Mouse (Mus musculus): Measurements from ENCODE around the gene Oas1a. TPM values are rescaled to one million over a fixed set of nuclear protein-coding genes. Genes with fewer than 3 reads are reported as not detected.
"Not testable (repeated sequence)": the region's sequence is repeated elsewhere in the genome, so short reads cannot be mapped to it uniquely, and the experiment has no call there.

The Oas1a gene
- polyA plus RNA-seq (2012; rRNA removed) = 1.8 and 2.2 TPM in 2 replicates

GRCm38 (mm10) chr5:120906791-120907733 is at the start of gene Oas1a:
Gene Oas1a, minus strand, starts transcription at chr5:120907521.
- H3K4me1 ChIP-seq (ENCODE audit: control insufficient read depth, insufficient read depth, low read length); H3K27ac ChIP-seq (ENCODE audit: insufficient read depth, low read length); H3K4me3 ChIP-seq (ENCODE audit: insufficient read depth, low read length): not testable (repeated sequence)

- Histone ChIP-seq H3K4me1 (ENCODE audit: control insufficient read depth, insufficient read depth, low read length) (no peaks in the 10 kb centered on the region), H3K4me3 (ENCODE audit: insufficient read depth, low read length) (no peak overlapping the region), H3K27ac (ENCODE audit: insufficient read depth, low read length) (no peak overlapping the region)
- TF ChIP-seq CTCF (IDR thresholded peaks at IDR 0.05; ENCODE audit: extremely low read depth, insufficient read depth, low read length) (peak; percentile 91), POLR2A (IDR thresholded peaks at IDR 0.05; ENCODE audit: extremely low read depth, insufficient read depth, low read length) (no peak)
Observed at GRCm38 (mm10) chr5:120953974-120954373, 46.7 kb upstream of the Oas1a start.

GRCm38 (mm10) chr5:120952242-120952770 is 45.0 kb upstream of the Oas1a start:
- no peak overlapping the region for H3K27ac ChIP-seq (ENCODE audit: insufficient read depth, low read length)
- TF ChIP-seq POLR2A (IDR thresholded peaks at IDR 0.05; ENCODE audit: extremely low read depth, insufficient read depth, low read length) = no peak
- TF ChIP-seq CTCF (IDR thresholded peaks at IDR 0.05; ENCODE audit: extremely low read depth, insufficient read depth, low read length) = no peak
- H3K4me3 ChIP-seq (ENCODE audit: insufficient read depth, low read length) = no peak overlapping the region
- H3K4me1 ChIP-seq (ENCODE audit: control insufficient read depth, insufficient read depth, low read length) = no peaks in the 10 kb centered on the region

GRCm38 (mm10) chr5:120942076-120942475 is 34.8 kb upstream of the Oas1a start:
- TF ChIP-seq CTCF (IDR thresholded peaks at IDR 0.05; ENCODE audit: extremely low read depth, insufficient read depth, low read length) = no peak
- no peak for TF ChIP-seq POLR2A (IDR thresholded peaks at IDR 0.05; ENCODE audit: extremely low read depth, insufficient read depth, low read length)
- Histone ChIP-seq H3K4me1 (ENCODE audit: control insufficient read depth, insufficient read depth, low read length) (no peaks in the 10 kb centered on the region), H3K27ac (ENCODE audit: insufficient read depth, low read length) (0 out of 2 replicates have a peak overlapping the region, but pooled peaks have one; percentile 5), H3K4me3 (ENCODE audit: insufficient read depth, low read length) (no peak overlapping the region)

GRCm38 (mm10) chr5:120938586-120938985 is 31.3 kb upstream of the Oas1a start:
- H3K4me3 ChIP-seq (ENCODE audit: insufficient read depth, low read length) = no peak overlapping the region
- TF ChIP-seq CTCF (IDR thresholded peaks at IDR 0.05; ENCODE audit: extremely low read depth, insufficient read depth, low read length) (no peak), POLR2A (IDR thresholded peaks at IDR 0.05; ENCODE audit: extremely low read depth, insufficient read depth, low read length) (no peak)
- no peak overlapping the region for H3K27ac ChIP-seq (ENCODE audit: insufficient read depth, low read length)
- H3K4me1 ChIP-seq (ENCODE audit: control insufficient read depth, insufficient read depth, low read length) = no peaks in the 10 kb centered on the region

GRCm38 (mm10) chr5:120937841-120938240 is 30.5 kb upstream of the Oas1a start:
- TF ChIP-seq POLR2A (IDR thresholded peaks at IDR 0.05; ENCODE audit: extremely low read depth, insufficient read depth, low read length) (no peak), CTCF (IDR thresholded peaks at IDR 0.05; ENCODE audit: extremely low read depth, insufficient read depth, low read length) (no peak)
- no peak overlapping the region for H3K27ac ChIP-seq (ENCODE audit: insufficient read depth, low read length)
- H3K4me3 ChIP-seq (ENCODE audit: insufficient read depth, low read length) = no peak overlapping the region
- H3K4me1 ChIP-seq (ENCODE audit: control insufficient read depth, insufficient read depth, low read length) = no peaks in the 10 kb centered on the region

GRCm38 (mm10) chr5:120933966-120934365 is 26.6 kb upstream of the Oas1a start:
- Histone ChIP-seq H3K4me3 (ENCODE audit: insufficient read depth, low read length) (no peak overlapping the region), H3K27ac (ENCODE audit: insufficient read depth, low read length) (no peak overlapping the region), H3K4me1 (ENCODE audit: control insufficient read depth, insufficient read depth, low read length) (no peaks in the 10 kb centered on the region)
- TF ChIP-seq POLR2A (IDR thresholded peaks at IDR 0.05; ENCODE audit: extremely low read depth, insufficient read depth, low read length) (no peak), CTCF (IDR thresholded peaks at IDR 0.05; ENCODE audit: extremely low read depth, insufficient read depth, low read length) (no peak)

GRCm38 (mm10) chr5:120927036-120927435 is 19.7 kb upstream of the Oas1a start:
- TF ChIP-seq POLR2A (IDR thresholded peaks at IDR 0.05; ENCODE audit: extremely low read depth, insufficient read depth, low read length) = no peak
- TF ChIP-seq CTCF (IDR thresholded peaks at IDR 0.05; ENCODE audit: extremely low read depth, insufficient read depth, low read length) = peak; percentile 54
- Histone ChIP-seq H3K4me1 (ENCODE audit: control insufficient read depth, insufficient read depth, low read length) (no peaks in the 10 kb centered on the region), H3K27ac (ENCODE audit: insufficient read depth, low read length) (no peak overlapping the region), H3K4me3 (ENCODE audit: insufficient read depth, low read length) (no peak overlapping the region)

GRCm38 (mm10) chr5:120926311-120926710 is 19.0 kb upstream of the Oas1a start:
- not testable (repeated sequence) for H3K4me3 ChIP-seq (ENCODE audit: insufficient read depth, low read length); H3K4me1 ChIP-seq (ENCODE audit: control insufficient read depth, insufficient read depth, low read length); H3K27ac ChIP-seq (ENCODE audit: insufficient read depth, low read length)

- not testable (repeated sequence) for H3K27ac ChIP-seq (ENCODE audit: insufficient read depth, low read length); H3K4me3 ChIP-seq (ENCODE audit: insufficient read depth, low read length); H3K4me1 ChIP-seq (ENCODE audit: control insufficient read depth, insufficient read depth, low read length)
Observed at GRCm38 (mm10) chr5:120924520-120924919, 17.2 kb upstream of the Oas1a start.

Measured in cortical plate, adult 2 months (tissue).